Comparison of ENCODE assay signal across 22 mouse cellular contexts in the genomic region with DNA sequence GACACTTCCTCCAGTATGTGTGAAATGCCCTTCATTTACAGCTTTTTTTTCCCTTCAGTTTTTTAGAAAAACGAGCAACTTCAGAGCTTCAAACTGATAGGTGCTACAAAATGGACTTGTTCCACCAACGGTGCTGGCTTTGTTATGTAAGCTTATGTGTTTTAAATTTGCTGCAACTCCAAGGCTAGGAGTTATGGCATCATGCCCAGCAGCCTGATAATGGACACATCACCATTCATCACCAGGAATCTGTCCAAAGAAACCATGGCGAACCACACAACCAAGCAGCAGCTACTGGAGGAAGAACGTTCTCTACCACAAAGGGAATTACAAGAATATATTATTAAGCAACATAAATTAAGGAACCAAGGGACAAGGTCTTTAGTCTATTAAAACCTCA. TPM values are rescaled to one million over a fixed set of nuclear protein-coding genes. Genes with fewer than 3 reads are reported as not detected.
A peak's percentile ranks its signal among the peaks of the same experiment; 100 is the strongest.
DNase-seq lines count a peak whose midpoint lies in the region; ATAC-seq and TF ChIP-seq lines count a peak whose summit lies in the region.
"Had no signal": no experiment of that assay in that cellular context is flagged by ENCODE, and none has a peak within 500 bp of the region (broad histone marks: within the 10 kb centered on the region; RNA-seq: fewer than 3 reads in every experiment).

No protein-coding gene starts in this region.

- no peaks in the 10 kb centered on the region for H3K4me1 ChIP-seq in lung, embryonic 14.5 days (ENCODE audit: insufficient read depth)
- H3K4me1 ChIP-seq in lung, postnatal 0 days (ENCODE audit: insufficient read depth, low read depth, low read length) = no peaks in the 10 kb centered on the region
- no peaks in the 10 kb centered on the region for H3K4me1 ChIP-seq in forebrain, embryonic 11.5 days (replicated peaks; ENCODE audit: control insufficient read depth, insufficient read depth, low read length)
- H3K4me1 ChIP-seq: embryonic facial prominence, embryonic 15.5 days; forebrain, embryonic 10.5 days; heart, embryonic 10.5 days; heart, embryonic 15.5 days; hindbrain, embryonic 13.5 days had no signal

- no peak overlapping the region for H3K27ac ChIP-seq in lung, embryonic 14.5 days (ENCODE audit: low read depth)
- H3K27ac ChIP-seq in lung, postnatal 0 days (ENCODE audit: low read length) = no peak overlapping the region
- no peak overlapping the region for H3K27ac ChIP-seq in forebrain, embryonic 11.5 days (ENCODE audit: low read depth, low read length)
- H3K27ac ChIP-seq: embryonic facial prominence, embryonic 15.5 days; forebrain, embryonic 10.5 days; heart, embryonic 10.5 days; heart, embryonic 15.5 days; hindbrain, embryonic 13.5 days; hindbrain, postnatal 0 days had no signal

- no peak for TF ChIP-seq EP300 in lung, postnatal 0 days (IDR thresholded peaks at IDR 0.05)

- TF ChIP-seq CTCF in lung, embryonic 14.5 days (IDR thresholded peaks at IDR 0.05; ENCODE audit: low read depth) = no peak
- no peak for TF ChIP-seq CTCF in lung, postnatal 0 days (IDR thresholded peaks at IDR 0.05)

- H3K27me3 ChIP-seq in lung, embryonic 14.5 days (ENCODE audit: insufficient read depth, low read length) = no peaks in the 10 kb centered on the region
- H3K27me3 ChIP-seq in lung, postnatal 0 days (replicated peaks; ENCODE audit: insufficient read depth, low read length) = no peaks in the 10 kb centered on the region
- H3K27me3 ChIP-seq in forebrain, embryonic 11.5 days (ENCODE audit: control insufficient read depth, insufficient read depth, low read length) = no peaks in the 10 kb centered on the region
- H3K27me3 ChIP-seq: embryonic facial prominence, embryonic 15.5 days; heart, embryonic 15.5 days; hindbrain, embryonic 13.5 days had no signal

- no peaks in the 10 kb centered on the region for H3K9me3 ChIP-seq in lung, embryonic 14.5 days (ENCODE audit: low read depth, low read length)
- no peaks in the 10 kb centered on the region for H3K9me3 ChIP-seq in lung, postnatal 0 days (ENCODE audit: low read length)
- no peaks in the 10 kb centered on the region; the same call in 1 of the 2 replicates for H3K9me3 ChIP-seq in forebrain, embryonic 11.5 days (ENCODE audit: control insufficient read depth, low read length)
- H3K9me3 ChIP-seq: embryonic facial prominence, embryonic 15.5 days; forebrain, embryonic 10.5 days; heart, embryonic 10.5 days; heart, embryonic 15.5 days; hindbrain, embryonic 13.5 days had no signal

- DNase-seq in lung, embryonic 14.5 days = peak; percentile 16
- no peak for DNase-seq in lung, postnatal 0 days (ENCODE audit: low spot score)
- peak; percentile 15 for DNase-seq in 3T3-L1 (ENCODE audit: low read depth, low spot score)
- DNase-seq in adrenal gland, adult 2 months = peak; percentile 80
- DNase-seq in adrenal gland, postnatal 25 days = peak; percentile 69
- no peak for DNase-seq in c-Kit-positive CD71-positive TER-119-positive erythroid progenitor cells, embryonic 14.5 days (ENCODE audit: low spot score)
- no peak for DNase-seq in forebrain, embryonic 11.5 days (ENCODE audit: low spot score)
- no peak for DNase-seq in lung, adult 18-20 months
- DNase-seq: cerebellum, adult 8-10 months; cerebellum, postnatal 14 days; embryo, embryonic 11 days; gastrocnemius, postnatal 10 days; heart, adult 18-20 months; heart, postnatal 14 days had no signal

- H3K4me3 ChIP-seq in lung, embryonic 14.5 days (ENCODE audit: low read depth, low read length) = no peak overlapping the region
- H3K4me3 ChIP-seq in lung, postnatal 0 days (ENCODE audit: low read depth, low read length) = no peak overlapping the region
- no peak overlapping the region for H3K4me3 ChIP-seq in forebrain, embryonic 11.5 days (ENCODE audit: low read depth, low read length)
- H3K4me3 ChIP-seq: embryonic facial prominence, embryonic 15.5 days; erythroblast, embryonic 14.5 days; forebrain, embryonic 10.5 days; heart, embryonic 10.5 days; heart, embryonic 15.5 days; hindbrain, embryonic 13.5 days had no signal

- no peak overlapping the region for H3K9ac ChIP-seq in lung, embryonic 14.5 days
- H3K9ac ChIP-seq in lung, postnatal 0 days (replicated peaks; ENCODE audit: low read depth) = no peak overlapping the region
- no peak overlapping the region for H3K9ac ChIP-seq in forebrain, embryonic 11.5 days (ENCODE audit: low read length)
- H3K9ac ChIP-seq: embryonic facial prominence, embryonic 15.5 days; heart, embryonic 15.5 days; hindbrain, embryonic 13.5 days had no signal

- H3K36me3 ChIP-seq in lung, embryonic 14.5 days (ENCODE audit: insufficient read depth) = no peaks in the 10 kb centered on the region
- H3K36me3 ChIP-seq in lung, postnatal 0 days (ENCODE audit: insufficient read depth, low read length) = no peaks in the 10 kb centered on the region
- no peaks in the 10 kb centered on the region for H3K36me3 ChIP-seq in forebrain, embryonic 11.5 days (ENCODE audit: control insufficient read depth, insufficient read depth, low read length)
- H3K36me3 ChIP-seq: embryonic facial prominence, embryonic 15.5 days; forebrain, embryonic 10.5 days; heart, embryonic 10.5 days; heart, embryonic 15.5 days; hindbrain, embryonic 13.5 days had no signal

- WGBS in lung, embryonic 14.5 days = 52% methylated on average over 4 of the region's 4 CpGs
- WGBS in lung, postnatal 0 days = 60% methylated on average over 4 of the region's 4 CpGs
- WGBS in forebrain, embryonic 11.5 days = 81% methylated on average over 4 of the region's 4 CpGs

- no peak overlapping the region for H3K4me2 ChIP-seq in lung, embryonic 14.5 days
- H3K4me2 ChIP-seq in lung, postnatal 0 days (replicated peaks; ENCODE audit: low read depth, low read length) = no peak overlapping the region
- H3K4me2 ChIP-seq in forebrain, embryonic 11.5 days (ENCODE audit: low read depth, low read length, severe bottlenecking) = no peak overlapping the region
- H3K4me2 ChIP-seq: embryonic facial prominence, embryonic 15.5 days; heart, embryonic 15.5 days; hindbrain, embryonic 13.5 days had no signal

- no peak for ATAC-seq in lung, embryonic 14.5 days (ENCODE audit: insufficient read depth)
- no peak for ATAC-seq in lung, postnatal 0 days
- ATAC-seq in forebrain, embryonic 11.5 days (replicated peaks; ENCODE audit: low FRiP score) = no peak
- ATAC-seq: forebrain, embryonic 16.5 days; hindbrain, postnatal 0 days had no signal

RNA-seq across cellular contexts. Expression of gene Selenok, which starts 39.1 kb away (rescaled TPM):
- 189 and 209 TPM in 2 replicates for polyA plus RNA-seq in lung, embryonic 14.5 days (2014; fragmentation: Nextera tagmentation; extraction: Ambion mirVana)
- polyA plus RNA-seq in lung, postnatal 0 days (2015; fragmentation: Nextera tagmentation; extraction: Ambion mirVana) = 445 and 477 TPM in 2 replicates
- total RNA-seq in adrenal gland, adult 2 months (2021) = 100 to 1,000 TPM in 1 of 2 experiments, 10 to 100 TPM in 1; 78.3 to 122 TPM
- 3.8 and 5.5 TPM in 2 replicates for polyA plus RNA-seq in adrenal gland, adult 2 months (2012; rRNA removed)
- 101 and 108 TPM in 2 replicates for total RNA-seq in adrenal gland, postnatal 25 days (2021)
- 230 and 249 TPM in 2 replicates for polyA plus RNA-seq in forebrain, embryonic 11.5 days (2014; fragmentation: Nextera tagmentation; extraction: Ambion mirVana)

RNA-seq across cellular contexts. Expression of gene Actr8, which starts 49.2 kb away (rescaled TPM):
- polyA plus RNA-seq in lung, embryonic 14.5 days (2014; fragmentation: Nextera tagmentation; extraction: Ambion mirVana) = 56.6 and 59.4 TPM in 2 replicates
- polyA plus RNA-seq in lung, postnatal 0 days (2015; fragmentation: Nextera tagmentation; extraction: Ambion mirVana) = 38.5 and 39.2 TPM in 2 replicates
- 10 to 100 TPM; 55.7 to 57.0 TPM for total RNA-seq in adrenal gland, adult 2 months (2021)
- polyA plus RNA-seq in adrenal gland, adult 2 months (2012; rRNA removed) = 10.6 and 10.9 TPM in 2 replicates
- 63.0 and 78.1 TPM in 2 replicates for total RNA-seq in adrenal gland, postnatal 25 days (2021)
- polyA plus RNA-seq in forebrain, embryonic 11.5 days (2014; fragmentation: Nextera tagmentation; extraction: Ambion mirVana) = 81.2 and 82.6 TPM in 2 replicates

Comparison
In these comparisons a context has a peak if more than half of its experiments do, and no peak if none do; other contexts are left out.
1. DNase-seq: peak in lung, embryonic 14.5 days (single experiment), 3T3-L1 (single experiment), adrenal gland, adult 2 months (single experiment) and adrenal gland, postnatal 25 days (single experiment); none in lung, postnatal 0 days (single experiment), c-Kit-positive CD71-positive TER-119-positive erythroid progenitor cells, embryonic 14.5 days (single experiment), forebrain, embryonic 11.5 days (single experiment) and lung, adult 18-20 months (0 of 2).
2. RNA of gene Selenok, which starts 39.1 kb away (polyA plus RNA-seq): 445 to 477 TPM in lung, postnatal 0 days, 230 to 249 TPM in forebrain, embryonic 11.5 days and 189 to 209 TPM in lung, embryonic 14.5 days; 3.8 to 5.5 TPM in adrenal gland, adult 2 months; every median in the first group is over 10 times any median in the second.